Mouse (Mus musculus): ENCODE results near the gene Atg101.

DNA sequence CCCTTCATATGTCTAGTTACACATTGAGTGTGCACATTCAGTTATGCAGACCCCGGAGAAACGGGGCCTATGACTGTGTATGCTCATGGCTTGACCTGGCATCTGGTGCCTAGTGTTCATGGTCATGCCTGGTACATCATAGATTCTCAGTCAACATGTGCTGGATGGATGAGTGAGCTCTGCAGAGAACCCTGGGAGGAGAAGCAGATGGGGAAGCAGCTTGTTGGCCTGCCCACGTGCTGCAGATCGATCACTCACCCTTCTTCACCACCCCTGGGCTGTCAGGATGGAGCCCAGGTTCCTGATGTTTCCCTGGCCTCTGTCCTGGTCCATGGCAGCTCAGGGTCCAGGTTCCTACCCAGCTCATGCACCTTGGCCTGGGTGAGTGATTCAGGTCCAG lies 22.4 kb downstream of the Atg101 start:
- no peak for TF ChIP-seq CTCF (IDR thresholded peaks at IDR 0.05; ENCODE audit: low read depth, low read length)
- TF ChIP-seq POLR2A (IDR thresholded peaks at IDR 0.05; ENCODE audit: extremely low read depth, insufficient read depth, low read length), result no peak

Measured in liver, adult 2 months (tissue).